Mouse (Mus musculus): ENCODE results near the gene Jup.

The Jup gene

GRCm38 (mm10) chr11:100408076-100408834 lies 10.7 kb upstream of the Jup start:
- in situ Hi-C loops (cut with MseI, MboI) = loop anchor here (5.0 kb wide), 2 partner anchors 41 to 46 kb away; no protein-coding TSS in a partner anchor

GRCm38 (mm10) chr11:100406995-100407705 lies 9.6 kb upstream of the Jup start:
- in situ Hi-C loops (cut with MseI, MboI) = loop anchor here (5.0 kb wide), 2 partner anchors 40 to 45 kb away; no protein-coding TSS in a partner anchor

- in situ Hi-C loops (cut with MseI, MboI) = loop anchor here (5.0 kb wide), 2 partner anchors 39 to 44 kb away; no protein-coding TSS in a partner anchor
Measured at GRCm38 (mm10) chr11:100406273-100406672, 8.7 kb upstream of the Jup start.

- in situ Hi-C loops (cut with MseI, MboI) = loop anchor here (5.0 kb wide), 2 partner anchors 37 to 42 kb away; no protein-coding TSS in a partner anchor
Measured at GRCm38 (mm10) chr11:100404456-100405074, 7.0 kb upstream of the Jup start.

- in situ Hi-C loops (cut with MseI, MboI) = no loop called here
Measured at GRCm38 (mm10) chr11:100403445-100404134, 6.0 kb upstream of the Jup start.

DNA sequence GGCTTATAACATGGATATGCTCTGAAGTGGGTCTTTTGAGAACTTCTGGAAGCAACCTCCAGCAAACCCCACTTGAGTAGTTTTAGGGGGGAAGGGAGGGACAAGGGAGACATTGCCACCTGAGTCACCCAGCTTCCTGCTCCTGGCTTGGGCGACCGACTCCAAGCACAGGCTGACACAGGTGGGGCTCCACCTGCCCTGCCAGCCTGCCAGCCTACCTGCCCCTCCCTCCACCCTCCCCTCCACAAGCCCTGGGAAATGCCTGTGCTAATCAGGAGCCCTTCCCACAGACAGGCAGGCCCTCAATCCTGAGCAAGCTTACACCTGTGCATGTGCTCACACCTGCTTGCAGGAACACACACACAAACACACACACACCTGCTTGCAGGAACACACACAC lies 5.1 kb upstream of the Jup start:
- in situ Hi-C loops (cut with MseI, MboI) = no loop called here

GRCm38 (mm10) chr11:100402240-100402639 lies 4.7 kb upstream of the Jup start:
- in situ Hi-C loops (cut with MseI, MboI) = no loop called here

DNA sequence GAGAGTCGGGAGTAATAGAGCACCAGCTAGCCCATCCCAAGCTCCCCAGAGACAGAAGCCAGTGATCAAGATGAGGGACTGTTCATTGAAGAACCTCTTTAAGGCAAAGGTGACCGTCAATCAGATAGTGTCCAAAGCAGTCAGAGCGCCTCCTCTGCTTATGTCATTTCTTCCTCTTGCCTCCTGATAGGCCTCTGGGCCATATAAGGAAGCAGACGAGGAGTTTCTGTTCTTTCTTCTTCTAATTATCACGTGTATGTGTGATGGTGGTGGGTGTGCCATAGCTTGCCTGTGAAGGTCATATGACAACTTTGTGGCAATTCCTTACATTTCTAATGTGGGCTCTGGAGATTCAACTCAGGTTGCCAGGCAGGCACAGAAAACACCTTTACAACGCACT lies 3.3 kb upstream of the Jup start:
- in situ Hi-C loops (cut with MseI, MboI) = no loop called here

DNA sequence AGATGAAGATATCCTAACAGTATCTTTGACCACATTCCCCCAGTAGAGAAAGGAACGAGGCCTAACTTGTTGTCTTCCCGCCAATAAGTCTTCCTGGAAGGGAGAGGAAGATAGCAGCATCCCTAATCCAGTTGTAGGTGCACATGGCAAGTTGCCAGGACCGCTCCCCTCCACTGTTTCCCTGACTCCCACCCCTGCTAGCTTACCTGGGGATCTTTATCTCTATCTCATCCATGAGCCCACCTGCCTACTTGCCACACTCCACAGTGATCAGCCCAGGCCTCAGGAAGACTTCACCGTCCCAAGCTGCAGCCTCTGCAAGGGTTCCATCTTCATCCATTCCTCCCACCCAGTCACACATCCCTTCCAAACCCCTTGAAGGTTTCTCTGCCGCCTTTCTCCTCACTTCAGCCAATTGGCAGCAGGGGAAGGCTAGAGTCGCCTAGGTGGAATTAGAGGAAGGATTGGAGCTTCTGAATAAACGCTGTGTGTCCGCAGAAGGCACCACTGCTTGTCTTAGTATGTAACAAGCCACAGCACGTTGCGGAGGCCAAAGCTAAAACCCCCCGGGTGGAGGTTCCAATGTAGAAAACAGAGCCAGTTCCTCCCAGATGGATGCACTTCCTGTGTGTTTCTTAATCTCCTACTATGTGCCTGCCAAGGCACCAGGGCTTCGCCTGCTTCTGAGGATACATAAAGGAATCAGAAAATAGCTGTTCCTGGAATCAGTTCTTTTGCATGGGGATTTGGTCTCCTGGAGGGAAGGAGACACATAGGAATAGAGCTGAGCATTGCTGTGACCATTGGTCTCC lies 2.4 kb upstream of the Jup start:
- in situ Hi-C loops (cut with MseI, MboI) = no loop called here

GRCm38 (mm10) chr11:100399320-100399719 lies 1.8 kb upstream of the Jup start:
- in situ Hi-C loops (cut with MseI, MboI) = no loop called here

DNA sequence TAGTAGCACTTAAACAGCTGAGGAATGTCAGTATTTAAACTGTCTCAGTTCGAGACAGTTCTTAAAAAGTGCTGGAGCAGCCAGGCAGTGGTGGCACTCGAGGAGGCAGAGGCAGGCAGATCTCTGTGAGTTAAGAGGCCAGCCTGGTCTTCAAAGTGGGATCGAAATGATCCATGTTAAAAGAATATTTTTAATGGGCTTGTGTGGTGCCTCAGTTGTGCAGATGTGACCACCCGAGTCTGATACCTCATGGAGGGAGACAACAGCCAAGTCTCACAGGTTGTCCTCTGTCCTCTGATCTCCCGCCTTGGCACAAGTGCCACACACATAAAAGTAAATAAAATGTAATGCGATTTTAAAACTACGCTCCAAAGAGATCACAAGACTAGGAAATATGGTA lies 954 bp upstream of the Jup start:
- in situ Hi-C loops (cut with MseI, MboI) = no loop called here

- in situ Hi-C loops (cut with MseI, MboI) = no loop called here
Measured at GRCm38 (mm10) chr11:100396886-100397599, 520 bp downstream of the Jup start.

- in situ Hi-C loops (cut with MseI, MboI) = no loop called here
Measured at GRCm38 (mm10) chr11:100395861-100396631, 1.5 kb downstream of the Jup start.

DNA sequence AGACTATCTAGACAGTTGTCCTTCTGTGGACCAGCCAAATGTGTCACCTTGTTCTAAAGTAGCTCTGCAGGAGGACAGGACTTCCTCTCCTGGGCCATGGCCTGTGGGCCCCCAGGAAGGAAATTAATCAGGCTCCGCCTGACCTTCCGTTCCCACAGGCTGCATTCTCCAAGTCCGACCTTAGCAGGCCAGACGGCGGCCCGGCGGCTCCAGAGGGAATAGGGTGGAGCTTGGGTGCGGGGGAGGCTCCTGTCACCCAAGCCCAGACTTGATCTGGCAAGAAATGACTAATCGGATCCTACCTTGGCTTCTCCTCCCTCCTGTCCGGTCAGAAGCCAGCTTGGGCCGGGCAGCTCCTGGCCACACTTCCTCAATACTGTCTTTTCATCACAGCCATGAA lies 2.4 kb downstream of the Jup start:
- in situ Hi-C loops (cut with MseI, MboI) = no loop called here

DNA sequence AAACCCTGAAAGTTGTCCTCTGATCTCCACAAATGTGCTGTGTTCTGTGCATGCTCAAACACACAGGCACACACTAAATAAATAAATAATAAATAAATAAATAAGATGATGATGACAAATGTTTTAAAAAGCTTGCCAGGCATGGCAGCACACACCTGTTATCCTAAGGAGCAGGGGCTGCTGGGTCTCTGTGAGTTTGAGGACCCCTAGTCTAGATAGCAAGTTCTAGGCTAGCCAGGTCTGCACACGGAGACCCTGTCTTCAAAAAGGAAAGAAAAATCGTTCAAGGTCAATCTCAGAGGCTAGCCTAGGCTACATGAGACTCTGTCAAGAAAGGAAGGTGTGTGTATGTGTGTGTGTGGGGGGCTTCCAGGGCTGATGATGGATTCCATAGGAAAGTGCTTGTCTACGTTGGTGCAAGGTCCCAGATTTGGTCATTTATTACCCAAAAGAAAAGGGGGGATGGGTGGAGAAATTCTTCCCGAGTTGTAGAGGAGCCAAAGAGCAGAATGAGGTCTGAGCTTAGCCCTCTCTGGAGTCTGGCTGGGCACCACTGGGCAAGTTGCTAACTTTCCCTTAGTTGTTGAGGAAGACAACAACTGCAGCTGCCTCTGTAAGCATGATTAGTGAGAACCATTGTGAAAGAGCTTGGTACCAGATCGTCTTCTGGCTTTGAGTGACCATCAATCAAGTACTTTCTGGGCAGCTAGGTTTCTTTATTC lies 3.0 kb downstream of the Jup start:
- in situ Hi-C loops (cut with MseI, MboI) = no loop called here

GRCm38 (mm10) chr11:100393733-100394132 lies 3.8 kb downstream of the Jup start:
- in situ Hi-C loops (cut with MseI, MboI) = no loop called here

DNA sequence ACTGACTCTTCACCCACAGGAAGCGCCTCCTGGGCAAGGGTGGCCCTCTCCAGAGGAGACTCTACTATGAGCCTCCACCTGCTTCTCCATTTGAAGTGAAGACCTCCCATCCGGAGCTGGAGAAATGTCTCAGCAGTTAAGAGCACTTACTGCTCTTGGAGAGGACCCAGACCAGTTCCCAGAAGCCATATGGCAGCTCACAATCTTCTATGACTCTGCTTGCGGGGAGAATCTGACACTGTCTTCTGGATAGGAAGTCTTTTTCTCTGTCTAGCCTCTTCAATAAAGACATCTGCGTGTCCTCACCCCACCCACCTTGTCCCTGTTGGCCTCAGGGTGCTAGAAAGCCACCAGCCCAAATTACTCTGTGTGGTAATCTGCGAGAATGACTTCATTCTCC lies 4.6 kb downstream of the Jup start:
- in situ Hi-C loops (cut with MseI, MboI) = no loop called here

GRCm38 (mm10) chr11:100391884-100392345 lies 5.6 kb downstream of the Jup start:
- in situ Hi-C loops (cut with MseI, MboI) = no loop called here

Data from mouse trophoblast stem cell (cell line).